In genomic region chr11:7057781-7058180, GRCm38 (mm10) we compare ENCODE assay signal across 27 mouse cellular contexts.
"Had no signal": no experiment of that assay in that cellular context is flagged by ENCODE, and none has a peak within 500 bp of the region (broad histone marks: within the 10 kb centered on the region; RNA-seq: fewer than 3 reads in every experiment).

No protein-coding gene starts in this region.

- H3K4me1 ChIP-seq: liver, embryonic 13.5 days; liver, embryonic 15.5 days had no signal

- ATAC-seq: hindbrain, embryonic 16.5 days; inflammation-experienced regulatory T-cells, adult 6 months; intestine, embryonic 15.5 days; intestine, postnatal 0 days had no signal

- DNase-seq: gastrocnemius, adult 2 months; gastrocnemius, postnatal 10 days; gastrocnemius, postnatal 25 days; heart, adult 18-20 months; heart, postnatal 10 days; heart, postnatal 4 days; kidney, adult 18-20 months; kidney, adult 8-10 months; kidney, postnatal 10 days; kidney, postnatal 25 days; kidney, postnatal 4 days; liver; liver, embryonic 13.5 days had no signal

- H3K27ac ChIP-seq: gastrocnemius, adult 2 months; heart, embryonic 10.5 days; hindbrain, embryonic 10.5 days; hindbrain, embryonic 12.5 days; hindbrain, embryonic 14.5 days; intestine, embryonic 15.5 days; layer of hippocampus, adult 2 months; left cerebral cortex, adult 2 months; limb, embryonic 10.5 days; limb, embryonic 12.5 days; liver, embryonic 13.5 days; liver, embryonic 15.5 days had no signal

- H3K4me3 ChIP-seq: gastrocnemius, adult 2 months; heart, embryonic 10.5 days; heart, embryonic 12.5 days; hindbrain, embryonic 10.5 days; hindbrain, embryonic 12.5 days; intestine, embryonic 15.5 days; layer of hippocampus, adult 2 months; left cerebral cortex, adult 2 months; limb, embryonic 10.5 days; limb, embryonic 12.5 days; liver, embryonic 13.5 days; liver, embryonic 15.5 days had no signal
